Mouse (Mus musculus) G1E (cell line): ENCODE data around the gene Rtl1.

ENCODE experiments used
- CTCF ChIP-seq: IDR thresholded peaks from 2 replicates; pipeline ENCODE4 v1.5.1; 2012; ENCODE audit warnings: low read depth, low read length, inconsistent platforms, mixed read lengths
- GATA1 ChIP-seq: IDR thresholded peaks from 2 replicates; pipeline ENCODE4 v1.6.1; 2012; ENCODE audit warnings: borderline replicate concordance, low read length, inconsistent platforms, mixed read lengths
- GATA2 ChIP-seq: IDR thresholded peaks from 2 replicates; pipeline ENCODE4 v1.6.1; 2012; ENCODE audit warnings: low read depth, low read length, inconsistent platforms, borderline replicate concordance
- POLR2AphosphoS5 ChIP-seq: IDR thresholded peaks from 2 replicates; pipeline ENCODE4 v1.6.1; 2012; ENCODE audit warnings: low read depth, low read length, inconsistent platforms; ENCODE audit not compliant: insufficient replicate concordance
- TAL1 ChIP-seq: conservative IDR thresholded peaks from 2 replicates; pipeline ENCODE4 v1.6.1; 2012; ENCODE audit warnings: low read depth, low read length, inconsistent platforms, mixed read lengths

DNA sequence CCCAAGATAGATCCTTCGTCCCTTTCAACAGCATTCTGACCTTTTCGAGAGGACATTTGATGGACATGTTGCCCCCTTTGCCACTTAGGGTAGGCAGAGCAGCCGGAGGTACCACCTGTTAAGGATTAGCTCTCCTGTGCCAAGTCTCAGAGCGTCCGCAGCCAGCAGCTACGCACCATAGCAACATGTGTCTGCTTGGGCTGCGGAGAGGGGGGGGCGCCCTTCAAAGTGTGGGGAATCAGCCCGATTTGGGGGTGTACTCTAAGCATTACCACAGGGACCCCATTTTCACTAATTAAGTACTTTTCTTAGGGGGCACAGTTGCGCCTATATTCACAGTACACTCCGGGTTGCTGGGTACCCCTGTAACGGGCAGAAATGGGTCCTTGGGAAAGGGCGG is 60.2 kb downstream of the Rtl1 start:
- TF ChIP-seq CTCF (no peak), POLR2AphosphoS5 (no peak), GATA1 (no peak), TAL1 (no peak), GATA2 (no peak)
